Comparison of ENCODE assay signal across 8 mouse cellular contexts in genomic region chr7:127903971-127904796, GRCm38 (mm10). TPM values are rescaled to one million over a fixed set of nuclear protein-coding genes. Genes with fewer than 3 reads are reported as not detected.
DNase-seq lines count a peak whose midpoint lies in the region; ATAC-seq lines count a peak whose summit lies in the region.

Gene Bckdk, plus strand, starts transcription at chr7:127904082.

- H3K9ac ChIP-seq in hindbrain, embryonic 16.5 days (ENCODE audit: low read depth, low read length) = peak within 1 kb of the TSS; percentile 83

- H3K4me2 ChIP-seq in hindbrain, embryonic 16.5 days (ENCODE audit: low read length) = peak within 1 kb of the TSS; percentile 59

- H3K9me3 ChIP-seq in hindbrain, embryonic 16.5 days (ENCODE audit: control insufficient read depth, low read length) = no peaks in the 10 kb centered on the region

- peaks cover 22% of the 10 kb centered on the region for H3K36me3 ChIP-seq in hindbrain, embryonic 16.5 days (ENCODE audit: control insufficient read depth, insufficient read depth, low read length)
- peaks cover 31% of the 10 kb centered on the region for H3K36me3 ChIP-seq in macrophage (ENCODE audit: inconsistent target)

- ATAC-seq in hindbrain, embryonic 16.5 days = peak; percentile 95

- peaks cover 8% of the 10 kb centered on the region; the same call in 1 of the 2 replicates for H3K79me2 ChIP-seq in macrophage (ENCODE audit: inconsistent target)

- peak within 1 kb of the TSS; percentile 88 for H3K27ac ChIP-seq in hindbrain, embryonic 16.5 days (ENCODE audit: low read depth, low read length)
- H3K27ac ChIP-seq in macrophage = peak within 1 kb of the TSS; percentile 69

- peaks cover 9% of the 10 kb centered on the region for H3K4me1 ChIP-seq in hindbrain, embryonic 16.5 days (ENCODE audit: control insufficient read depth, insufficient read depth, low read depth, low read length)

- H3K27me3 ChIP-seq in hindbrain, embryonic 16.5 days (replicated peaks; ENCODE audit: control insufficient read depth, insufficient read depth, low read length) = no peaks in the 10 kb centered on the region

- H3K4me3 ChIP-seq in hindbrain, embryonic 16.5 days (ENCODE audit: low read length) = peak within 1 kb of the TSS; percentile 69
- peak within 1 kb of the TSS; percentile 92 for H3K4me3 ChIP-seq in macrophage (ENCODE audit: inconsistent target)

- peak; percentile 64 for DNase-seq in T-cell, adult 2 months (ENCODE audit: low spot score)
- peak; percentile 70 to 79 for DNase-seq in cerebellum, postnatal 36 days
- peak; percentile 84 for DNase-seq in gastrocnemius, adult 18-20 months (ENCODE audit: low spot score)
- peak; percentile 67 to 78 for DNase-seq in left cerebral cortex, adult 18-20 months (ENCODE audit: low spot score in 2 of 2)
- DNase-seq in right cerebral cortex, adult 2 months (ENCODE audit: low spot score in 2 of 2) = peak; percentile 72 to 85
- peak; percentile 79 for DNase-seq in urinary bladder, postnatal 14 days (ENCODE audit: low spot score)

- 9% methylated on average over 31 of the region's 38 CpGs for WGBS in hindbrain, embryonic 16.5 days
- WGBS in macrophage (ENCODE audit: missing documents) = 7% methylated on average over 37 of the region's 38 CpGs

RNA-seq across cellular contexts. Expression of gene Bckdk, which starts in this region (rescaled TPM):
- 100 to 1,000 TPM; 169 to 173 TPM for total RNA-seq in gastrocnemius, adult 18-20 months (2021)
- 67.1 and 72.5 TPM in 2 replicates for polyA plus RNA-seq in hindbrain, embryonic 16.5 days (2015; fragmentation: Nextera tagmentation; extraction: Ambion mirVana)
- total RNA-seq in left cerebral cortex, adult 18-20 months (2021) = 10 to 100 TPM; 34.3 to 39.3 TPM
- 10 to 100 TPM in 14 of 26 experiments, 1 to 10 TPM in 12; 3.3 to 27.4 (median 10.6) TPM for total RNA-seq in macrophage (2018; cell fraction: chromatin; rRNA removed)
- 10 to 100 TPM; 21.4 to 35.0 (median 29.6) TPM for total RNA-seq in macrophage (2018; cell fraction: cytosol; rRNA removed)
- 10 to 100 TPM in 15 of 26 experiments, 1 to 10 TPM in 11; 5.8 to 24.0 (median 11.3) TPM for total RNA-seq in macrophage (2018; cell fraction: nucleus; rRNA removed)
- 30.8 to 48.5 TPM (median 38.0 TPM) in 3 replicates for polyA plus RNA-seq in macrophage (2018)

Comparison
In these comparisons a context has a peak if more than half of its experiments do, and no peak if none do; other contexts are left out.
1. Peak in every context shown above with its lines: DNase-seq, ATAC-seq, H3K4me3 ChIP-seq and H3K27ac ChIP-seq.
2. RNA of gene Bckdk (total RNA-seq): 169 to 173 TPM in gastrocnemius, adult 18-20 months; 34.3 to 39.3 TPM in left cerebral cortex, adult 18-20 months; every median in the first group is over 4 times any median in the second.